Mouse (Mus musculus) ES-CJ7 (cell line): ENCODE data around the gene Olfr1443.
"Not testable (repeated sequence)": the region's sequence is repeated elsewhere in the genome, so short reads cannot be mapped to it uniquely, and the experiment has no call there.

Experiments
- DNase-seq: peaks from one replicate; pipeline ENCODE4 v3.0.0; 2011; ENCODE audit warnings: low read depth, low spot score

Gene Olfr1443

GRCm38 (mm10) chr19:12677812-12678211 lies at the start of gene Olfr1443:
Gene Olfr1443 (plus strand): TSS chr19:12678112.
- DNase-seq: no peak

- no peak for DNase-seq
Measured at GRCm38 (mm10) chr19:12633176-12633575, 44.7 kb upstream of the Olfr1443 start, which contains the start of gene Glyat. Gene Glyat (plus strand): TSS chr19:12633308.

- no peak for DNase-seq
Measured at GRCm38 (mm10) chr19:12634259-12634658, 43.7 kb upstream of the Olfr1443 start.

GRCm38 (mm10) chr19:12634963-12635362 lies 42.9 kb upstream of the Olfr1443 start:
- no peak for DNase-seq

GRCm38 (mm10) chr19:12636863-12637262 lies 41.0 kb upstream of the Olfr1443 start:
- no peak for DNase-seq

- no peak for DNase-seq
Measured at GRCm38 (mm10) chr19:12638049-12638448, 39.9 kb upstream of the Olfr1443 start.

- DNase-seq: no peak
Measured at GRCm38 (mm10) chr19:12649511-12649910, 28.4 kb upstream of the Olfr1443 start.

- no peak for DNase-seq
Measured at GRCm38 (mm10) chr19:12666156-12666555, 11.8 kb upstream of the Olfr1443 start.

- DNase-seq: not testable (repeated sequence)
Measured at GRCm38 (mm10) chr19:12668601-12669000, 9.3 kb upstream of the Olfr1443 start.

- DNase-seq: no peak
Measured at GRCm38 (mm10) chr19:12670139-12670538, 7.8 kb upstream of the Olfr1443 start, which contains the start of gene Olfr1442. Gene Olfr1442 (plus strand): TSS chr19:12670439.

- DNase-seq: no peak
Measured at GRCm38 (mm10) chr19:12671051-12671450, 6.9 kb upstream of the Olfr1443 start.

- no peak for DNase-seq
Measured at GRCm38 (mm10) chr19:12684638-12685037, 6.7 kb downstream of the Olfr1443 start.

- DNase-seq: no peak
Measured at GRCm38 (mm10) chr19:12685231-12685630, 7.3 kb downstream of the Olfr1443 start.

- no peak for DNase-seq
Measured at GRCm38 (mm10) chr19:12695590-12695989, 17.7 kb downstream of the Olfr1443 start, which contains the start of gene Keg1. Gene Keg1 (plus strand): TSS chr19:12695786.

- no peak for DNase-seq
Measured at GRCm38 (mm10) chr19:12696221-12696620, 18.3 kb downstream of the Olfr1443 start.

- DNase-seq: no peak
Measured at GRCm38 (mm10) chr19:12708458-12708857, 30.5 kb downstream of the Olfr1443 start.

- no peak for DNase-seq
Measured at GRCm38 (mm10) chr19:12708986-12709385, 31.1 kb downstream of the Olfr1443 start.

GRCm38 (mm10) chr19:12719189-12719588 lies 41.3 kb downstream of the Olfr1443 start:
- no peak for DNase-seq

GRCm38 (mm10) chr19:12720463-12720862 lies 42.6 kb downstream of the Olfr1443 start:
- no peak for DNase-seq

- not testable (repeated sequence) for DNase-seq
Measured at GRCm38 (mm10) chr19:12720919-12721318, 43.0 kb downstream of the Olfr1443 start.

- not testable (repeated sequence) for DNase-seq
Measured at GRCm38 (mm10) chr19:12721596-12721995, 43.7 kb downstream of the Olfr1443 start.

- peak; percentile 32 for DNase-seq
Measured at GRCm38 (mm10) chr19:12722308-12722707, 44.4 kb downstream of the Olfr1443 start.

GRCm38 (mm10) chr19:12725851-12726250 lies 47.9 kb downstream of the Olfr1443 start:
- no peak for DNase-seq

- DNase-seq: peak; percentile 76
Measured at GRCm38 (mm10) chr19:12731036-12731435, 53.1 kb downstream of the Olfr1443 start.
